Mouse (Mus musculus): Measurements from ENCODE around the gene Gm45234. TPM values are rescaled to one million over a fixed set of nuclear protein-coding genes. Genes with fewer than 3 reads are reported as not detected.

Gene Gm45234
- polyA plus RNA-seq, 1 experiment from 2014 or later, result not detected

DNA sequence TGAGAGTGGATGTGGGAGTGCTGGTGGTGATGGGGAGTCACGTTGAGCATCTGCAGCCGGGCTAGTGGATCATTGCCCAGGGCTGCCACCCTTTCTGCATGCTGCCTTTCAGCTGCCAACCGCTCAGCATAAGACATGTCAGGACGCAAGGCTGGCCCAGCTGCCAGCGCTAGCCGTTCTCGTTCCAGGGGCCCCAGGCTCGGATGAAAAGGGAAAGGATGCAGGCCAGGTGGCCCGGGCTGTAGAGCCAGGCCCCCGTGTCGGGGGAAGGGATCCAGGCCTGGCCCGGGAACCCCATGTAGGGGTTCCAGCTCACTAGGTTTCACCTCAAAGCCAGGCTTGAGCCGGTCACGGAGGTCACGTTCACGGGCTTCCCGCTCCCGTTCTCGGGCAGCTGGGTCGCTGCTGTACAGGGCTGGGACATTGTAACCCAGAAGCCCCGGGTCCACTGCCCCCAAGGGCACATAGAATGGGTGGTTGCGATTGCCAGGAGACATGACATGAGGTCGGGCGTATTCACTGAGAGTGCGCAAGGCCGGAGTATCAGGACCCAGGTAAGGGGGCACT lies 11.0 kb downstream of the Gm45234 start:
- Histone ChIP-seq H3K27me3 (ENCODE audit: control insufficient read depth, insufficient read depth, low read length) (no peaks in the 10 kb centered on the region), H3K36me3 (ENCODE audit: control insufficient read depth, insufficient read depth, low read length) (peaks cover 60% of the 10 kb centered on the region), H3K4me3 (ENCODE audit: control insufficient read depth in 1 of 2, insufficient read depth in 1 of 2, low read depth in 1 of 2, low read length in 2 of 2) (peak overlapping the region; percentile 24 to 58), H3K9ac (ENCODE audit: low read length) (peak overlapping the region; percentile 70), H3K4me2 (ENCODE audit: low read length) (peak overlapping the region; percentile 98), H3K4me1 (ENCODE audit: control insufficient read depth in 2 of 2, insufficient read depth in 2 of 2, low read length in 2 of 2) (peaks cover 11 to 25% of the 10 kb centered on the region in 2 experiments), H3K9me3 (ENCODE audit: control insufficient read depth, low read length) (no peaks in the 10 kb centered on the region), H3K27ac (replicated peaks in 1 of 2; ENCODE audit: control insufficient read depth in 1 of 2, insufficient read depth in 1 of 2, low read depth in 2 of 2, low read length in 2 of 2) (peak overlapping the region; percentile 52 to 56; a peak in 2 of 4 replicates)
- WGBS, result 71% methylated on average over 26 of the region's 26 CpGs
- ATAC-seq (ENCODE audit: insufficient number of reproducible peaks, insufficient read depth, low FRiP score, low read depth), result no peak

DNA sequence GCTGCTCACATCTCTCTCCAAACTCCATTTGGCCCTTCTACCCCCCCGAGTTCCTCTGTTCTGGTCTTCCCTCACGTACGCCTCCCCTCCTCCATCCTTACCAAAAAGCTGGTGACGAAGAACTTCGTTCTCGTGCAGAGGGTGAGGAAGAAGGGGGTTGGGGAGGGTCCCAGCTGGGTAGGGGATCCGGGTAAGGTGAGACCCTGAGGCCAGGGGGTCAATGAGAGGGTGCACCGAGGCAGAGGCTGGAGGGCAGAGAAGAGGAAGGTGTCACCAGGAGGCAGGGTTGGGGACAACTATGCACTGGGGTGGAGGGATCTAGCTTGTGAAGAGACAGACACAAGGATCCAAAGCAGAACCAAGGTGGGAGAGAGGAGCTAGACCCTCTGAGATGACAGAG lies 12.2 kb downstream of the Gm45234 start:
- Histone ChIP-seq H3K36me3 (ENCODE audit: control insufficient read depth, insufficient read depth, low read length) (peaks cover 53% of the 10 kb centered on the region), H3K9ac (ENCODE audit: low read length) (no peak overlapping the region), H3K4me3 (ENCODE audit: control insufficient read depth in 1 of 2, insufficient read depth in 1 of 2, low read depth in 1 of 2, low read length in 2 of 2) (no peak overlapping the region), H3K27ac (replicated peaks in 1 of 2; ENCODE audit: control insufficient read depth in 1 of 2, insufficient read depth in 1 of 2, low read depth in 2 of 2, low read length in 2 of 2) (no peak overlapping the region), H3K4me2 (ENCODE audit: low read length) (no peak overlapping the region), H3K4me1 (ENCODE audit: control insufficient read depth in 2 of 2, insufficient read depth in 2 of 2, low read length in 2 of 2) (peaks cover 15 to 36% of the 10 kb centered on the region in 2 experiments), H3K9me3 (ENCODE audit: control insufficient read depth, low read length) (no peaks in the 10 kb centered on the region), H3K27me3 (ENCODE audit: control insufficient read depth, insufficient read depth, low read length) (no peaks in the 10 kb centered on the region)
- ATAC-seq (ENCODE audit: insufficient number of reproducible peaks, insufficient read depth, low FRiP score, low read depth), result no peak
- WGBS, result 89% methylated on average over 8 of the region's 8 CpGs

DNA sequence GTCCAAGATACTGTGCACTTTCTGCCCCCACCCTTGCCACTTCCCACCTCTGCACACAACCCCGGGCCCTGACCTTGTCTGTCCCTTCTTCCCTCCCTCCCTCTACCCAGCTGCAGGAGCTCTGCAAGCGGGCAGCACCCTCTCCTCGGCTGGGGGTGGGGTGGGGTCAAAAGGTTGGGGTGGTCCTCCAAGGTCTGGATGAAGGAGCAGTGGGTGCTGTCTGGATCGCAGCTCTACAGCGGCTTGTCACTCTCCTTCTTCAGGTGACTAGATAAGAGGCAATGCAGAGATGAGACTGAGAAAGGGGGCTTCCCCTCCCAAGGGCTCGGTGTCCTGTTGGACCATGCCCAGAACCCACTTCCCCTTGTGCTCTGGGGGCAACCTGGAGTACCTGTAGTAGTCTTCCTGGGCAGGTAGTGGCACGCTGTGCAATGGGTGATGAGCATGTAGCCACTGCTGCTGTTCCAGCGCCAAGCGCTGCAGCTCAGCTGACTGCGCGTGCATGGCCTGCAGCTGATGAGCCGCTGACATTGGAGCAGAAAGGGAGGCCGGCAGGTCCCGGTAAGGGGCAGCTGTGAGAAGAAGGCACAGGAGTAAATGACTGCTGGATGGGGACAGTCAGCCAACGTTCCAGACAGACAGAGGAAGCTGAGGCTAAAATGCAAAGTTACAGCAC lies 12.8 kb downstream of the Gm45234 start:
- Histone ChIP-seq H3K4me1 (ENCODE audit: control insufficient read depth in 2 of 2, insufficient read depth in 2 of 2, low read length in 2 of 2) (peaks cover 16 to 39% of the 10 kb centered on the region in 2 experiments), H3K4me2 (ENCODE audit: low read length) (no peak overlapping the region), H3K36me3 (ENCODE audit: control insufficient read depth, insufficient read depth, low read length) (peaks cover 46% of the 10 kb centered on the region), H3K27ac (replicated peaks in 1 of 2; ENCODE audit: control insufficient read depth in 1 of 2, insufficient read depth in 1 of 2, low read depth in 2 of 2, low read length in 2 of 2) (no peak overlapping the region), H3K4me3 (ENCODE audit: control insufficient read depth in 1 of 2, insufficient read depth in 1 of 2, low read depth in 1 of 2, low read length in 2 of 2) (no peak overlapping the region), H3K27me3 (ENCODE audit: control insufficient read depth, insufficient read depth, low read length) (no peaks in the 10 kb centered on the region), H3K9me3 (ENCODE audit: control insufficient read depth, low read length) (no peaks in the 10 kb centered on the region), H3K9ac (ENCODE audit: low read length) (no peak overlapping the region)
- WGBS, result 88% methylated on average over 15 of the region's 15 CpGs
- no peak for ATAC-seq (ENCODE audit: insufficient number of reproducible peaks, insufficient read depth, low FRiP score, low read depth)

DNA sequence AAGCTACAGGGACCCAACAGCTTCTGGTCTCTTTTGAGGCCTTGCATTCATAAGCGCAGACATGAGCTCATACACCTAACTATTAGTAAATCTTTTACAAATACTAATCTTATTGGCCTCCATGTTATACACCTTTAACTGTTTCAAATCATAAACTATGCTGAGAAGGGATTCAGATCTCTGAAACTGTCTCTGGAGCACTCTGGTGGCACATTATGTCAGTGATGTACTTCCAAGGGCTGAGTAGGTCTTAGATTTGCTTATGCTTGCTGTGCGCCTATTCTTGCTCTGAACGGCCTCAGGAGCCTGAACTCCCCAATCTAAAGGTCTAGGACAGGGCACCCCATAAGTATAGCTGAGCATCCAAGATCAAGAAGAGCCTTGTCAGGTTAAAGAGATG lies 14.0 kb downstream of the Gm45234 start:
- Histone ChIP-seq H3K36me3 (ENCODE audit: control insufficient read depth, insufficient read depth, low read length) (peaks cover 35% of the 10 kb centered on the region), H3K27me3 (ENCODE audit: control insufficient read depth, insufficient read depth, low read length) (no peaks in the 10 kb centered on the region), H3K9ac (ENCODE audit: low read length) (peak overlapping the region; percentile 91), H3K4me3 (ENCODE audit: control insufficient read depth in 1 of 2, insufficient read depth in 1 of 2, low read depth in 1 of 2, low read length in 2 of 2) (peak overlapping the region; percentile 16 to 66), H3K9me3 (ENCODE audit: control insufficient read depth, low read length) (no peaks in the 10 kb centered on the region), H3K4me1 (ENCODE audit: control insufficient read depth in 2 of 2, insufficient read depth in 2 of 2, low read length in 2 of 2) (peaks cover 16 to 39% of the 10 kb centered on the region in 2 experiments), H3K27ac (replicated peaks in 1 of 2; ENCODE audit: control insufficient read depth in 1 of 2, insufficient read depth in 1 of 2, low read depth in 2 of 2, low read length in 2 of 2) (peak overlapping the region; percentile 95 to 99), H3K4me2 (ENCODE audit: low read length) (peak overlapping the region; percentile 88)
- 69% methylated on average over 3 of the region's 3 CpGs for WGBS
- no peak for ATAC-seq (ENCODE audit: insufficient number of reproducible peaks, insufficient read depth, low FRiP score, low read depth)

DNA sequence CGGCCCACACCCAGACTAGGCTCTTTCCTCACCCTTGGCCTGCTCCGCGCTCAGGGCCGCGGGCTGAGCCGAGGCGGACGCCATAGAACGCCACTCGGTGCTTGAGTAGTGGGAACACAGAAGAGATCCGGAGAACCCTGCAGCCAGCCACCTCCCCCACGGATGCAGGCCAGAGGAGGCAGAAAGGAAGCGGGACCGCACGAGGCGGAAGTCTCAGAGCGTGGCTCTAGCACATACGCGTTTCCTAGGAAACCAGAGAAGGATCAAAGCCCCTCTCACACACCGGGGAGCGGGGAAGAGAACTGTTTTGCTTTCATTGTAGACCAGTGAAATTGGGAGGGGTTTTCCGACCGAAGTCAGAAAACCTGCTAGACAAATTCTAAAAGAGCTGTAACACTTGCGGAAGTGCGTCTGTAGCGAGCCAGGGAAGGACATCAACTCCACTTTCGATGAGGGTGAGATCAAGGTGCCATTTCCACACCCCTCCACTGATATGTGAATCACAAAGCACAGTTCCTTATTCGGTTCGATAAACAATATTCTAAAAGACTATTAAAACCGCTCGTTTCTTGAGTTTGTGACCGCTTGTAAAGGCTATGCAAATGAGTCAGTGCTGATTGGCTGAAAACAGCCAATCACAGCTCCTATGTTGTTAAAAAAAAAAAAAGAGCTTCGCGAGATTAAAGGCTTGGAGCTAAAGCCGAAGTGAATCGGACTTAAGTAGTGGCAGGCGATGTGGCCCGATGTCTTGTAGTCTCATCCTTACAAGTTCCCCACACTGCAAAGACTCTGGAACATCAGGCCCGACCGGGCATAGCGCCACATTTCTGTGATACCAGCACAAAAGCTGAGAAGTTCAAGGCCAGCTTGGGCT lies 14.7 kb downstream of the Gm45234 start, which contains the start of gene Grcc10:
Grcc10 (minus strand) TSS at position 487 of the 874 bp plus-strand sequence.
- peaks cover 9 to 32% of the 10 kb centered on the region in 2 experiments for H3K4me1 ChIP-seq (ENCODE audit: control insufficient read depth in 2 of 2, insufficient read depth in 2 of 2, low read length in 2 of 2)
- WGBS, result under 1% methylated on average over 41 of the region's 41 CpGs
- peak within 1 kb of the TSS; percentile 88 for H3K4me2 ChIP-seq (ENCODE audit: low read length)
- no peaks in the 10 kb centered on the region for H3K27me3 ChIP-seq (ENCODE audit: control insufficient read depth, insufficient read depth, low read length)
- H3K4me3 ChIP-seq (ENCODE audit: control insufficient read depth in 1 of 2, insufficient read depth in 1 of 2, low read depth in 1 of 2, low read length in 2 of 2), result peak within 1 kb of the TSS; percentile 58 to 66
- no peaks in the 10 kb centered on the region for H3K9me3 ChIP-seq (ENCODE audit: control insufficient read depth, low read length)
- H3K36me3 ChIP-seq (ENCODE audit: control insufficient read depth, insufficient read depth, low read length), result peaks cover 33% of the 10 kb centered on the region
- peak; percentile 68 for ATAC-seq (ENCODE audit: insufficient number of reproducible peaks, insufficient read depth, low FRiP score, low read depth)
- H3K27ac ChIP-seq (replicated peaks in 1 of 2; ENCODE audit: control insufficient read depth in 1 of 2, insufficient read depth in 1 of 2, low read depth in 2 of 2, low read length in 2 of 2), result peak within 1 kb of the TSS; percentile 95 to 99
- peak within 1 kb of the TSS; percentile 91 for H3K9ac ChIP-seq (ENCODE audit: low read length)

DNA sequence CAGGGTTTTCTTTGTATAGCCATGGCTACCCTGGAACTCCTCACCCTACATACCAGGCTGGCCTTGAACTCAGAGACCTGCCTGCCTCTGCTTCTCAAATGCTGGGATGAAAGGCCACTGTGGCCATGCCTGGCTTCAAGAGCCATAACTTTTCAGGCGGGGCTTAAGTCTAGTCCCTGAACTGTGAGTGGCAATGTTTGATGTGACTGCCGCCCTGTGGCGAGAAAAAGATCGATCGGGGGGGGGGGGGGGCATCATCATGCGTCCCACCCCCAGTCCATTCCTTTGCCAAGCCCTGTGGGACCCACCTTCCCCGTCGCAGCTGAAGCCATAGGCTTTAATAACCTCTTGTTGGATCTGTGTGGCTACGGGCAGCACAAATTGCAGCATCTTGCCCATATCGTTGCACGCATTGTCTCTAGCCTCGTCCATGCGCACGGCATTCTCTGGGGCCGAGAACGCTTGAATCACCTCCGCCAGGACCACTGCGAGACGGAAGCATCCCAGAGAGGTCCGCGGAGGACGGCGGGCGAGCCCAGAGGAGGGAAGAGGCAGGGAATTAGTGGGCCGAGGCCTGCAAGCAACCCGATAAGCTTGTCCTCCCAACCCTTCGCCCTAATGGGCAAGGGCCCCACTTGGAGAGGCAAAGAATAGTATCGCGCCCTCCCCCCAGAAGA lies 15.5 kb downstream of the Gm45234 start:
- WGBS, result under 1% methylated on average over 29 of the region's 29 CpGs
- no peaks in the 10 kb centered on the region for H3K9me3 ChIP-seq (ENCODE audit: control insufficient read depth, low read length)
- peaks cover 9 to 28% of the 10 kb centered on the region in 2 experiments for H3K4me1 ChIP-seq (ENCODE audit: control insufficient read depth in 2 of 2, insufficient read depth in 2 of 2, low read length in 2 of 2)
- peak overlapping the region; percentile 95 to 99 for H3K27ac ChIP-seq (replicated peaks in 1 of 2; ENCODE audit: control insufficient read depth in 1 of 2, insufficient read depth in 1 of 2, low read depth in 2 of 2, low read length in 2 of 2)
- H3K4me3 ChIP-seq (ENCODE audit: control insufficient read depth in 1 of 2, insufficient read depth in 1 of 2, low read depth in 1 of 2, low read length in 2 of 2), result peak overlapping the region; percentile 58 to 66
- H3K4me2 ChIP-seq (ENCODE audit: low read length), result peak overlapping the region; percentile 88
- H3K27me3 ChIP-seq (ENCODE audit: control insufficient read depth, insufficient read depth, low read length), result no peaks in the 10 kb centered on the region
- peak overlapping the region; percentile 91 for H3K9ac ChIP-seq (ENCODE audit: low read length)
- H3K36me3 ChIP-seq (ENCODE audit: control insufficient read depth, insufficient read depth, low read length), result peaks cover 33% of the 10 kb centered on the region
- ATAC-seq (ENCODE audit: insufficient number of reproducible peaks, insufficient read depth, low FRiP score, low read depth), result peak; percentile 13; the same call in 1 of the 2 replicates

DNA sequence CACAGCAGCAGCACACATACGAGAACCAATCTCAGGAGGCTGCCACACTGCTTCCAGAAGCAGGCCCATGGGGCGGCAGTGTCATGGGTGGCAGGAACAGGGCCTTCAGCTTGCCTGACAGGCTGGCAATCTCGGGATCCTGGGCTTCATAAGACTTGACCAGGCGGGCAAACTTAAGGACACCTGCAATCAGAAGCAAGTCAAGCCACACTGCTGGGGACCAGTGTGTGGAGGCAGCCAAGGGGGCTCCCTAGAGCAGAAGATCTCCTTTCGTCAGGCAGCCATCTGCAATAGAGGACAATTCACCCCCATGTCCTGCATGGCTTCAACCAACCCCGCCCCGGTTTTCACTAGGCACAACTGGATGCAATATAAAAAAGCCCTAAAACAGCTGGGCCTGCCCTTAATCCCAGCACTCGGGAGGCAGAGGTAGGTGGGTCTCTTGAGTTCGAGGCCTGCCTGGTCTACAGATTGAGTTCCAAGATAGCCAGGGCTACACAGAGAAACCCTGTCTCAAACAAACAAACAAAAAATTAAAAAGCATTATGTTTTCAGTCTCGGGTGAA lies 16.5 kb downstream of the Gm45234 start:
- H3K9me3 ChIP-seq (ENCODE audit: control insufficient read depth, low read length), result no peaks in the 10 kb centered on the region
- WGBS, result 82% methylated on average over 10 of the region's 10 CpGs
- H3K27me3 ChIP-seq (ENCODE audit: control insufficient read depth, insufficient read depth, low read length), result no peaks in the 10 kb centered on the region
- H3K27ac ChIP-seq (replicated peaks in 1 of 2; ENCODE audit: control insufficient read depth in 1 of 2, insufficient read depth in 1 of 2, low read depth in 2 of 2, low read length in 2 of 2), result no peak overlapping the region
- H3K36me3 ChIP-seq (ENCODE audit: control insufficient read depth, insufficient read depth, low read length), result peaks cover 24% of the 10 kb centered on the region
- no peak overlapping the region for H3K4me2 ChIP-seq (ENCODE audit: low read length)
- peaks cover 9 to 22% of the 10 kb centered on the region in 2 experiments for H3K4me1 ChIP-seq (ENCODE audit: control insufficient read depth in 2 of 2, insufficient read depth in 2 of 2, low read length in 2 of 2)
- no peak overlapping the region for H3K4me3 ChIP-seq (ENCODE audit: control insufficient read depth in 1 of 2, insufficient read depth in 1 of 2, low read depth in 1 of 2, low read length in 2 of 2)
- H3K9ac ChIP-seq (ENCODE audit: low read length), result no peak overlapping the region
- ATAC-seq (ENCODE audit: insufficient number of reproducible peaks, insufficient read depth, low FRiP score, low read depth), result no peak

Data from heart, embryonic 14.5 days (tissue).